Mouse (Mus musculus) embryonic fibroblast, embryonic 13.5 days (primary cell): Measurements from ENCODE around the gene Tm9sf2.

ENCODE experiments used
- CTCF ChIP-seq: IDR thresholded peaks from 2 replicates; pipeline ENCODE4 v1.5.1; 2011; ENCODE audit warnings: mild to moderate bottlenecking, control low read depth, low read length, moderate library complexity, borderline replicate concordance; ENCODE audit not compliant: insufficient read depth
- POLR2A ChIP-seq: IDR thresholded peaks from 2 replicates; pipeline ENCODE4 v1.6.1; 2011; ENCODE audit warnings: low read depth, mild to moderate bottlenecking, control low read depth, low read length, moderate library complexity

GRCm38 (mm10) chr14:122066243-122066642 is 40.6 kb upstream of the Tm9sf2 start:
- TF ChIP-seq CTCF (no peak), POLR2A (no peak)
